Mouse (Mus musculus) CD8-positive naive resting alpha-beta T cell, adult 2 months (primary cell): ENCODE data around the gene Scgb1b29.
"Not testable (repeated sequence)": the region's sequence is repeated elsewhere in the genome, so short reads cannot be mapped to it uniquely, and the experiment has no call there.

Source experiments
- DNase-seq, 2 experiments: peaks; one replicate each; pipeline ENCODE4 v3.0.0; 2022; ENCODE audit warnings: low read depth in 2 of 2, low spot score in 2 of 2

Scgb1b29 gene

GRCm38 (mm10) chr7:32441241-32441640 lies at the start of gene Scgb1b29:
Gene Scgb1b29 (plus strand): TSS chr7:32441541.
- DNase-seq: not testable (repeated sequence)

- not testable (repeated sequence) for DNase-seq
Measured at GRCm38 (mm10) chr7:32428636-32429035, 12.7 kb upstream of the Scgb1b29 start.
